Mouse (Mus musculus) kidney, postnatal 10 days (tissue): ENCODE data around the gene Alg9.
A peak's percentile ranks its signal among the peaks of the same experiment; 100 is the strongest.

Experiments used
- DNase-seq: peaks from one replicate; pipeline ENCODE4 v3.0.0; 2021; ENCODE audit warnings: mixed read lengths

The Alg9 gene

GRCm38 (mm10) chr9:50761520-50762243 is 13.1 kb upstream of the Alg9 start:
- DNase-seq: no peak

GRCm38 (mm10) chr9:50763331-50763730 is 11.5 kb upstream of the Alg9 start:
- DNase-seq: peak; percentile 44

DNA sequence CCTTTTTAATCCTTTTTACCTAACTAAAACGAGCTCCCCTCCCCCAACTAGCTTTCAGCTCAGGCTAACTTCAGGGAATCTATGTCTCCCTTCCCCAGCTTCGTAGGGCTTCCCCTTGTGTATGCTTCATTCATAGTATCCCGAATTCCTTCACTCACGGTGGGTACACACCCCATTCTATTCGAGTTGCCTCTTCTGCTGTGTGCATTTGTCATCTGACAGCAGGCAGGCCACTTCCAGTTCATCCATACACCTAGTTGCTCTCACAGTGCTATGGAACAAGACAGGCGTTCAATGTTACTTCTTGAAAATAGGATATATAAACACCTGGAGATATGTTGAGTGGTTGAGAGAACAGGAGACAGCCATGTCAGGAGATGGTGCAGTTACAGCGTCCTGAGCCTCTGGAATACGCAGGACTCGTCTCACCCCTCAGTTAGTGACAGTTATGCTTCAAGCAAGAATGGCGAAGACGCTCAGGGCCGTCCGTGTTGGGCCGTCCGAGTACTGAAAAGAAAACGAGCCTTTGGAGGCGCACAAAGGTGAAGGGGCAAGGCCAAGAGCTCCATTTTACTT is 7.2 kb upstream of the Alg9 start:
- DNase-seq: no peak

GRCm38 (mm10) chr9:50768107-50769002 is 6.5 kb upstream of the Alg9 start, which contains the start of gene Fdxacb1:
TSS of gene Fdxacb1 (plus strand) at chr9:50768236.
- DNase-seq: peak; percentile 99

GRCm38 (mm10) chr9:50770011-50770410 is 4.8 kb upstream of the Alg9 start:
- no peak for DNase-seq

DNA sequence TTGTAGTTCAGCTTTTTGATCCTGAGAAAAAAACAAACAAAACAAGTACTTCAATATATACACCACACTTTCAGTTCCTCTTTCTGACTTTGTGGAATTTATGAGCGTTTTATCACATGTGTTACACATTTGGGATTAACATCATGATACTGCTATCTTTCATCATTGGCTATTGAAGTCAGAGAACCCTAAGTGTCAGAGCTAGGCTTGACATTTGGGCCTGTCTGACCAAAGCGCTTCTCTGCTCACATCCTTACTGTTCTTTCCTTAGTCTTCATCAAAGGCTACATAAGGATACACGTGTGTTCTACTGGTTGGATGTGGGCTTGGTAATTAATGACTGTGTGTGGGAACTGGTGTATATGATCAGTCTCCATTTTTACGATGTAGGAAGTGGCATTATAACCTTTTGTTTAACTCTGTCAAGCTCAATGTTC is 775 bp upstream of the Alg9 start:
- DNase-seq: no peak

- DNase-seq: no peak
Observed at GRCm38 (mm10) chr9:50775662-50776126, 875 bp downstream of the Alg9 start.

DNA sequence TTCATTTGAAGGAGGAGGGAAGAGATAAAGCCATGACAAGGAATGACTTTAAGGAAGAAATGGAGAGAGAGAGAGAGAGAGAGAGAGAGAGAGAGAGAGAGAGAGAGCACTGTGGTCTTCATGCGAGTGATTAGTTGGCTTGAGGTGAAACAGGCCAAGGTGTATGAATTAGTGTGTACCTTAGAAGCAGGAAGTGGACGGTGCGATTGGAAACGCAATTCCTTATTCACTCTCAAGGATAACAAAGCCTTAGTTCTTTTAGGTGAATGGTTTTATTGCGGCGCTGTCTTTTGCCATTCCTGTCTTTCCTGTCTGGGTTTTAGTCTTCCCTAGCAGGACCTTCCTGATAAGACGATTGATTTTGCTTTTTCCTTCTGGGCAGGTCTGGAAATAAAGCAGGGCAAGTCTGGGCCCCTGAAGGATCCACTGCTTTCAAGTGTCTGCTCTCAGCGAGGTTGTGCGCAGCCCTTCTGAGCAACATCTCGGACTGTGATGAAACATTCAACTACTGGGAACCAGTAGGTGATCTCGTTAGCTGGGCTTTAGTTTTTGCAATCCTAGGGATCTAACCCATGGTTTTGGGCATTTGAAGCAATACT is 1.4 kb downstream of the Alg9 start:
- DNase-seq: no peak

DNA sequence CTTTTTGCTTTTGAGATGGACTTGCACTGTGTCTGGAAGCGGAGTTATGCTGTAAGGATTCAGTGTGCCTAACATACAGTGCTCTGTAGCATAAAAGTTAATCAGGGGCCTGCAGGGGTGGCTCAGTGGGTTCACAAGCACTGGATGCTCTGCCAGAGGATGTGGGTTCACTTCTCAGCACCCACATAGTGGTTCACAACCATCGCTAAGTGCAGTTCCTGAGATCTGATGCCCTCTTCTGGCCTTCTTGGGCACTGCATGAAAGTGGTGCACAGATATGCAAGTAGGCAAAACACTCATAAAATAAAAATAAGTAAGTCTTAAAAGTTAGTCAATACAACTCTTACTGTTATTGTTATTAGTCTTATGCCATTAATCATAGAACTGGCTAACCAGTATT is 7.3 kb downstream of the Alg9 start:
- peak; percentile 55 for DNase-seq

DNA sequence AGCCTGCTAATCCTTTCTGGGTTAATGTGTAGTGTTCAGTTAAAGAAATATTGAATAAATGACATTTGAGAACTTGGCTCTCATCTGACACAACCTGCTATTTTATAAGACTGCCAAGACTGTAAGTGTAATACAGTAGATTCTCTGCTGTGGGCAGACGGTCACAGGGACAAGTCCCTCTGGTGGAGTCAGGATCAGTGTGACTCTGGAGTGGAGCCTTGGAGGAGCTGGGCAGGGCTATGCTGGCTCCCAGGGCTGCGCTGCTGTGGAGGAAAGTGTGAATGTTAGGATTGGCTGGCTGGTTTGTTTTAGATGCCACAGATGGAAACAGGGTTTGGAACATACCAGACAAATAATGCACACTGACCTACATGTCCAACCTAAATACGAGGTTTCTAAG is 20.4 kb downstream of the Alg9 start:
- no peak for DNase-seq

- no peak for DNase-seq
Observed at GRCm38 (mm10) chr9:50796776-50797175, 22.0 kb downstream of the Alg9 start.

GRCm38 (mm10) chr9:50797641-50798040 is 22.8 kb downstream of the Alg9 start:
- no peak for DNase-seq

DNA sequence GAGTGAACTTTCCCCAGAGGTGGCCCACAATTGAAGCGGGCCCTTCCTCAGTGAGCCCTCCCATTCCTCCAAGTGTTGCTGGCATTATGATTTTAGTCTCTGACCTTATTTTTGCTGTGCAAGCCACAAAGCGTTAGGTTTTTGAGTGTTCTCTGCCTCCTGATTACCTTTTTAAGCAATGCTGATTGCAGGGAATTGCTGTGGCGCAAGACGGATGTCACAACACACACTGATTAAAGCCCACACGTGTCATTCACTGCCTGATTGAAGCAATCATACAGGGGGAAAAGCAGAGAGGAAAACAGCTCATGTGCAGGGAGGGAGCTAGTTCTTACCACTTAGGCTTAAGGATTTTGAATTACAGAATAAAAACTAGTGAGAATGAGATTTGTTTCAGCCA is 23.5 kb downstream of the Alg9 start:
- no peak for DNase-seq

- peak; percentile 60 for DNase-seq
Observed at GRCm38 (mm10) chr9:50800985-50801384, 26.2 kb downstream of the Alg9 start.

GRCm38 (mm10) chr9:50803055-50803671 is 28.3 kb downstream of the Alg9 start:
- DNase-seq: no peak

DNA sequence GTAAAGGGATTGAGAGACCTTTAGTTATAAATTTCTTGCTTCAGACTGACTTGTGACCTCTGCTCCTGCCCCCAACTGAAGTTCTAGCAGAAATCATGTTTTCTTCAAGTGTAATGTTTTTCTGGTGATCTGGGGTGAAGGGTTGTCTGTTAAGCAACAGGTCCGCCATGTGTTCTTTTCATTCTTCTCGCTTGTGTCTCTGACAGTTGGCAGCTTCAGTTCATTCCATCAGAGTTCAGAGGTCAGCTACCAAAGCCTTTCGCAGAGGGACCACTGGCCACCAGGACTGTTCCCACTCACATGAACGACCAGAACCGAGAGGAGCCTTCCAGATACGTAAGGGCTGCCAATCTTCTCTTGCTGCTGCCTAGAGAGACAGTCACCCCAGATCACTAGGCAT is 33.7 kb downstream of the Alg9 start:
- no peak for DNase-seq

- DNase-seq: no peak
Observed at GRCm38 (mm10) chr9:50809146-50809545, 34.3 kb downstream of the Alg9 start.

- no peak for DNase-seq
Observed at GRCm38 (mm10) chr9:50811187-50811586, 36.4 kb downstream of the Alg9 start.

GRCm38 (mm10) chr9:50811746-50812145 is 36.9 kb downstream of the Alg9 start:
- no peak for DNase-seq

GRCm38 (mm10) chr9:50813796-50814195 is 39.0 kb downstream of the Alg9 start:
- no peak for DNase-seq

GRCm38 (mm10) chr9:50815666-50816065 is 40.8 kb downstream of the Alg9 start:
- no peak for DNase-seq

- DNase-seq: no peak
Observed at GRCm38 (mm10) chr9:50816512-50816911, 41.7 kb downstream of the Alg9 start.

GRCm38 (mm10) chr9:50818050-50818449 is 43.2 kb downstream of the Alg9 start:
- DNase-seq: no peak
